Mouse (Mus musculus) layer of hippocampus, adult 6 months (tissue): ENCODE results near the gene Rtl9. TPM values are rescaled to one million over a fixed set of nuclear protein-coding genes. Genes with fewer than 3 reads are reported as not detected.

Source experiments
- long read RNA-seq, 2 experiments: library from polyadenylated mRNA; unstranded; transcript quantifications; one replicate each; pipeline ENCODE4 v2.0.0; 2019 to 2020
- polyA plus RNA-seq: library from polyadenylated mRNA; unstranded; fragments of <200 nt; fragmentation: Nextera tagmentation; gene quantifications from 2 replicates; pipeline ENCODE4 v1.2.3, GENCODE M21; 2021

Gene Rtl9
- 0.29 and 0.44 TPM in 2 replicates for polyA plus RNA-seq
- long read RNA-seq, experiment 1 = 0 reads
- long read RNA-seq, experiment 2 = 0 reads

DNA sequence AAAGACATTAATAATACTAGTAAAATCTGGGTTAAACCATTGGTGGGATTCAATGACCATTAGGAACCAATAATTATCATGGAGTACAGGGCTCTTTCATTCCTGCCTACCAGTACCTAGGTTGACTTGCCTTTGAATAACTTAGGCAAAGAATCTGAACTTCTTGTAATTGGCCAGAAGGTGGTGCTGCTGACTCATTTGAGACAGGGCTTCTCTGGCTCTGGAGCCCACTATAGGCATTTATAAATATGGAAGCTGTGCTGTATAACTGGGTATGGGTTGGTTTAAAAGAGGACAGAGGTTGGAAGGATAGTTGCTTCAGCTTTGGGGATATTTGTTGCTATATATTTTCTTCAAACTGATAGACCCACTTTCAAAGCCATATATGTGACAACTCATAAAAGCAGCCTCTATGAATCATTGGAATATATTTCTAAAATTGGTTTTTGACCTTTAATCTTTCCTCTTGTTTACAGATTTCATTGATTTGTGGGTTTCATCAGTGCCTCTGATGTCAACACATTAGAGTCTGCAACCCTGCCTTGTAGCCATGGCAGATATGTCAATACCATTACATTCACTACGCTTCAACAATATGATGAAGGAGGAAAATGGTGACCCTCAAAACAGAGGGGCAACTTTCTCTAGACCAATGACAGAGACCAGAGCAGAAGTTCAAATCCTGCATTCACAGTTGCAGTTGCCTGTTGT is at the start of gene Rtl9:
Rtl9 (plus strand) TSS at position 551 of the 711 bp plus-strand sequence.

Other genes with a start within 250 kb of the Rtl9 start
- gene Ammecr1, start 132.9 kb upstream of the Rtl9 start, polyA plus RNA-seq = 0.20 TPM in 2 replicates